Mouse (Mus musculus): ENCODE results near the gene Tmem18. TPM values are rescaled to one million over a fixed set of nuclear protein-coding genes. Genes with fewer than 3 reads are reported as not detected.

Gene Tmem18
- 10 to 100 TPM; 10.1 to 11.1 TPM for total RNA-seq (2021)

DNA sequence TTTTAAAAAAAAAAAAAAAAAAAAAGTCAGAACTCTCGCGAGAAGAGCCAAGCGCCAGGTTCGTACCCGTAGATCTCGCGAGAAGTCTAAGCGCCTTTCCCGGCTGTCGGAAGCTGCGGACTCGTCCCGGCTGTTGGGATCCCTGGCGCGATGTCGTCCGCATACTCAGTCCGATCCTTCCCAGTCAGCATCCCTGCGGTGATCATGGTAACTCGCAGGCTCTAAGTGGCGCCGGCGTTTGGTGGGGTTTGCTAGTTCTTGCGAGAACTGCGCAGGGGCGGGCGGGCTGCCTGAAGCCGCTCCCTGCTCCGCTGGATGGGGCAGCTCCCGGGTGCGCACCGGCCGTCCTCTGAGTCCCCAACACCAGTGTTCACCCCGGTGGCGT is at the start of gene Tmem18:
Gene Tmem18, plus strand, starts transcription at position 71 of the 385 bp plus-strand sequence.
- DNase-seq = peak; percentile 88 to 90
- intact Hi-C loops (cut with DNase I) = loop anchor here (5.0 to 10.0 kb wide), 2 partner anchors 677 to 910 kb away; partner anchors contain the start of gene Cbll1

DNA sequence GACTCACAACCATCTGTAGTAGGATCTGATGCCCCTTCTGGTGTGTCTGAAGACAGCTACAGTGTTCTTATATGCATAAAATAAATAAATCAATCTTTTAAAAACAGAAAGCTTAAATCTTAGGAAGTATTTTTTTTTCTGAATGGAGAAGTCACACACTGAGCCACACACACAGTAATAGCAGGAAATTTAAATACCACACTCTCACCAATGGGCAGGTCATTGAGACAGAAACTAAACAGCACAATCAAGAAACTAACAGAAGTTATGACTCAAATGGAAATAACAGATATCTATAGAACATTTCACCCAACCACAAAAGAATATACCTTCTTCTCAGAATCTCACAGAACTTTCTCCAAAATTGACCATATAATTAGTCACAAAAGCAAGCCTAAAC is 26.9 kb upstream of the Tmem18 start:
- no peak for DNase-seq

DNA sequence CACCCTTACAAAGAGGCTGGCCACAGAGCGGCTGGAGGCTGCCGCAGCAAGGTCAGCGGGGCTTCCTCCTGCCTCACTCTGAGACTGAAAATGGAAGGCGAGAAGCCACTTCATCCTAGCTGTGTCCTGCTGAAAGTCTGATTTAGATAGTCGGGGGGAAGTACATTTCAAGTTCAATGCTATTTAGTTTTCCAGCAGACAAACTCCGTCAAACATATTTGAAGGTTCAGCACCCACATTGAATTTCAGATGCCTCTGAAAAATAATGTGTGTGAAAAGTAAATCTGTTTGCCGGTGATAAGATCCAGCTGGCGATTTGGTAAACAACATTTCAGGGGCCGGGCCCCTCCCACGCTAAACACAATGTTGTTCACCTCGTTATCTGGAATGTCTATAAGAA is 22.8 kb upstream of the Tmem18 start:
- intact Hi-C loops (cut with DNase I) = no loop called here
- no peak for DNase-seq

More for the DNA sequence above, 26.9 kb upstream of the Tmem18 start:
- intact Hi-C loops (cut with DNase I) = no loop called here

DNA sequence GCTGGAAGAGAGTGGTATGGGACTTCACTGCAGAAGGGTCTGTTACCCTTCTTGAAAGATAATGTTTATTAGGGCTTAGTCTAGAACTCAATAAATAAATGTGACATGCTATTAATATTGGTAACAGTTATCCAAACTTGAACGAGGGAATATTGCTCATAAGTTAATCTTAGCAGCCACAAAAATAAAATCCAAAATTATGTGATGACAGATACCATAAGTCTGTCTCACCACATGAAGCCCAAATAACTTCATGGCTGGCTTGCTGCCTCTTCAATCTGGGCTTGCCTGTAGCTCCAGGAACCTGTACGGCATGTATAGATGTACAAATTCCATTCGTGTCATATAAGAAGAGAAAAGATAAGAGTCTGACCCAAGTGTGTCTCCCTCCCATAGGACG is 12.2 kb upstream of the Tmem18 start:
- intact Hi-C loops (cut with DNase I) = no loop called here
- no peak for DNase-seq

DNA sequence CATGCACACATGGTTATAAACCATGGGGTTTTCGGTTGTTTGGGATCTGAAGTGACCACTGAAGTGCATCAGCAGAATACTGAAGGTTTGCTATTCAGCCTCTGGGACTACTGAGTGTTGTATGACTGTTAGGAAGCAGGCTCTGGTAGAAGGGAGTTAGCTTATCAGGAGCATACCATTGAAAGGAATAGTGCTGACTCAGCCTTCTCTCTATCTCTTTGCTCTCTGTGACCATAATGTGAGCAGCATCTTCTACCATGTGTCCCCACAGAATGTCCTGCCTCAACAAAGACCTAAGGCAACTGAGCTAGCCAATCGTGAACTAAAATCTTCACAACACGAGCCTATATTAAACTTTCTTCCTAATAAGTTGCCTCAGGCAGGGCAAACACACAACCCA is 8.3 kb upstream of the Tmem18 start:
- DNase-seq = no peak
- intact Hi-C loops (cut with DNase I) = loop anchor here (5.0 kb wide), 2 partner anchors 124 to 374 kb away; no protein-coding TSS in a partner anchor

DNA sequence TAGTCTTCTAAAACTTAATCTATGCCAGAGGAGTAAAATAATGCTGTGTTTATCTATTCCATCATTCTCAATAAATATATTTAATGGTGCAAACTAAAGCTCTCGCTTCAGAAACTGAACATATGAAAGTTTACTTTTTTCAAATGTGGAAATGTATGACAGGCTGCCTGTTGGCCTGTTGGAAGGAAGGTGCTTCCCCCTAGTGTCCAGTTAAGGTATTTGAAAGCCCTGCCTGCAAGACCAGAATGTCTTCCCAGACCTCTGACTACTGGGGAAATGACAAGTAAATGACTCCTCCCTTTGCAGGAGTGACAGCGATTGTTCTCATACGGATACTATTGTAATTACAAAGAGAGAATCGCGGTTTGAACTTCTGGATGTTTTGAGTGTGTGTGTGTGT is 6.2 kb upstream of the Tmem18 start:
- peak; percentile 78 to 85 for DNase-seq
- intact Hi-C loops (cut with DNase I) = loop anchor here (1.0 to 5.0 kb wide), 4 partner anchors 126 to 527 kb away; no protein-coding TSS in a partner anchor

DNA sequence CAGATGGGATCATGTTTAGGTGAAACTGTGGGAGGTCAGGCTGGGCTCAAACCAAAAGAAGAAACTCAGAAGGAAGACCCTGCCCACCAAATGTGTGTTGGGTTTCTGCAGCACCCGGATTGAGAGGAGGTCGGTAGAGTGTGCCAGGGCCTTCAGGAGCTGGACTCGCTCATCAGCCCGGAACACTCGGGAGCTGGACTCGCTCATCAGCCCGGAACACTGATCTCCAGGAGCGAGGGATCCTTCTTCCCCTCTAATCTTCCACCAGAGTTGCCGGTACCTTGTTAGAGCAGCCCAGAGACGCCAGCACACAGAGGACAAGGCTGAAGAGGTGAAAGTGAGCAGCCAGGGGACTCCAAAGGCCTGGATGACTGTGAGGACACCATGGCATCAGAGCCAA is 2.9 kb upstream of the Tmem18 start:
- DNase-seq = no peak
- intact Hi-C loops (cut with DNase I) = loop anchor here (2.0 to 10.0 kb wide), 3 partner anchors 210 to 914 kb away; partner anchors contain the start of gene Cbll1

DNA sequence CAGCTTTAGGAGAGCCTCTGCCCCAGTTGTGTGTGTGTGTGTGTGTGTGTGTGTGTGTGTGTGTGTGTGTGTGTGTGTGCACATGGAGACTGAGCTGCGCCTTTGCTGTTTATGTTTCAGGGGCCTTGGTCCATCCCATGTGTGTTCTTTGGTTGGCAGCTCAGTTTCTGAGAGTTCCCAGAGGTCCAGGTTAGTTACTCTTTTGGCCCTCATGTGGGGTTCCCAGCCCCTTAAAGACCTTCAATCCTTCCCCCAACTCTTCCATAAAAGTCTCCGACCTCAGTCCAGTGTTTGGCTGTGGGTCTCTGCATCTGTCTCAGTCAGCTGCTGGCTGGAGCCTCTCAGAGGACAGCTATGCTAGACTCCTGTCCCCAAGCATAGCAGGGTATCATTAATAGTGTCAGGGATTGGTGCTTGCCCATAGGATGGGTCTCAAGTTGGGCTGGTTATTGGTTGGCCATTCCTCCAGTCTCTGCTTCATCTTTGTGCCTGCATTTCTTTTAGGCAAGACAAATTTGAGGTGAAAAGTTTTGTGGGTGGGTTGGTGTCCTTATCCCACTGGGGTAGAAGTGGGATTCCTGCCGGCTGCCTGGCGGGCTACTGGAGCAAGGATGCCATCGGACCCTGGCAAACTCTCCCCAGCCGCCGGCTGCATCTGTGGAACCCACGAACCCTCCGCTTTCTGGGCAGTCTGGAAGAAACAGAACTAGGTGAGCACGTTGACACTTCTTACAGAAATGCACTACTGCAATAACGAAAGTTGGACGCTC is 455 bp upstream of the Tmem18 start:
- intact Hi-C loops (cut with DNase I) = loop anchor here (5.0 to 10.0 kb wide), 2 partner anchors 676 to 911 kb away; partner anchors contain the start of gene Cbll1

DNA sequence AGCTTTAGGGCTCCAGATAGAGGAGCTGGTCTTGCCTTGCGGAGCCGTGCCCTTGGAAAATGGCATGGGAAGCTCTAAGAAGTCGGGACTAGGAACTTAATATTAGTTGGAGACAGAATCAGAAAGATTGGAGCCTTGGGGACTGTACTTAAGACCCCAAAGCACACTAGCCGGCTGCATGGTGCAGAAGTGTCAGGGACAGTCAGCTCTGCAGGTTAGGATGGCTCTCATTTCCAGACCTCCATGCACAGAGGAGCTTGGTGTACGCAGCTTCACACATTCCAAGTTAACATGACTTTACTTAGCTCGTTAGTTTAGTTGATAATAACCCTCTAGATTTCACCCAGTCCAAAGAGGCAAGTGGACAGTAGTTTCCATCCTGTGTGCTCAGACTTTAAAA is 637 bp downstream of the Tmem18 start:
- intact Hi-C loops (cut with DNase I) = loop anchor here (5.0 to 10.0 kb wide), 2 partner anchors 678 to 910 kb away; partner anchors contain the start of gene Cbll1
- DNase-seq = no peak

More for the DNA sequence above, 455 bp upstream of the Tmem18 start:
- no peak for DNase-seq

DNA sequence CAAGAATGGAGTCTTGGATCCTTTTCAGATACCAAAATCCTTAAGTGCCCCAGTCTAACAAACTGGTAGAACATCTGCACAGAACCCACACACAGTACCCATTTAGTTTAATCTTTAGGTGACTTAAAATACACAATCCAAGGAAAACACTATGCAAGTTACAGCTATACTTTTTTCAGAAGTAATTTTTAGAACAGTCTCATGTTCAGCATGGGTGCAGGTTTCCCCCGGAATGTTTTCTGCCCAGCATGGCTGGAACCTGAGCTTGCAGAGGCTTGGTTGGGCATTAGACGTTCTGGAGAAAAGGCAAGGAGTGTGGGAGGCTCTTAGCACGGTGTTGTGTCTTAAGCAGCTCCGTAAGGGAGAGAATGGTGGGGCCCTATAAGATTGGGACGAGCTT is 7.6 kb downstream of the Tmem18 start:
- intact Hi-C loops (cut with DNase I) = no loop called here
- no peak for DNase-seq

DNA sequence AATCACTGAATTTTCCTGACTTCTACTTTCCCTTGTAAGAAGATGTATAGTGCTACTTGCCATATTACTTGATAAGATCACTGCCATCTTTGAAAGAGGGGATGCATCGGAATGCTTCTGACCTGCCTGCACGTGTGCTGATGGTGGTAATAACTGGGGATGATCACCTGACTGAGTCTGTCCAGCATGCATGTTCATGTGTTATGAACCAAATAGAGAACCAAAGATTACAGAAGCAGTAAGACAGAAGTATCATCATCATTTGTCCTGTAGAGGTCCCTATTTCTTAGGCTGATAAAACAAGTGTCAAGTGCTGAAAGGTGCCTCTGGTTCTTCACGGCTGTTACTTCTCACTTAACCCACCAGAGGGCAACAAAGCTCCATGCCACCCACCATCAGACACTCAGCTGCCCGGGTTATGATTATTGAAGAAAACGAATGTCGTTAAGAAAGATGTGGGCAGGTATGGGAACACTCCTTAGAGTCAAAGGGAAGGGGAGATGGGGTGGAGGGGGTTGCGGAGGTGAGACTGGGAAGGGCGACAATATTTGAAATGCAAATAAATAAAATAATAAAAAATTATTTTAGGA is 12.7 kb downstream of the Tmem18 start:
- intact Hi-C loops (cut with DNase I) = loop anchor here (1.0 kb wide), 2 partner anchors 293 to 408 kb away; no protein-coding TSS in a partner anchor
- DNase-seq = peak; percentile 55 to 69

DNA sequence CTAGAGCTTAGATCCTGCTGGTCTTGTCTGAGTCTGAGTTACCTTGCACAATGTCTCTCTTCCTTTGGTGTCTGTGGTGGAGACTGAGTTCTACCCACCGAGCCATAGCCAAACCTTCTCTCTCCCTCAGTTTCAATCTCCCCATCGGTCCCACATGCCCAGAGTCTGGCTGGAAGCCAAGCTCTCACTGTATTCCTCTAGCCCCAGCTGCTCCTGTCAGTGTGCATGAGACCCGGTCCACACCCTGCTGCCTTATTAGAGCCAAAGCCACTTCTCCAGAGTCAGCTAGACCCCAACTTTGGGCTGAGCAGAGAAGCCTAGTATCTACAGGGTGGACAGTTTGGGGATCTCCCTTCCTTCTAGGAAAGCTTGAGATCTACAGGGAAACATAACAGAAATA is 14.7 kb downstream of the Tmem18 start:
- DNase-seq = no peak
- intact Hi-C loops (cut with DNase I) = no loop called here

DNA sequence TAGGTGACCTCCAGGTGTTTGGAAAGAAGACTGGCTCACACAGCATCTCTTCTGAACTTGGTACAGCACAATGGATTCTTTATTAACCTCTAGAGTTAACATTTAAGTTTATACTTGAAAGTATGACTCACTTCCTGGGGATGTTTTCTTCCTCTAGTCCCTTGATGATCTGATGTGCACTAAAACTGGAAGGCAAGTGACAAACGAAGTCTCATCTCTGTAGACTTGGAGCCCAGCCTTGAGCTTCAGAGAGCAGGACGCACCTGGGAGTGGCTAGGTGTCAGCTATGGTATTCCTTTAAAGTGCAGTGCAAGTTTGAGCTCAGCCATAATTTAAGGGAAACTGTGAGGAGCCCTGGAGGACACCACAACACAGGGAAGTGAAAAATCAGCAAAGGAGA is 15.2 kb downstream of the Tmem18 start:
- no peak for DNase-seq
- intact Hi-C loops (cut with DNase I) = no loop called here

DNA sequence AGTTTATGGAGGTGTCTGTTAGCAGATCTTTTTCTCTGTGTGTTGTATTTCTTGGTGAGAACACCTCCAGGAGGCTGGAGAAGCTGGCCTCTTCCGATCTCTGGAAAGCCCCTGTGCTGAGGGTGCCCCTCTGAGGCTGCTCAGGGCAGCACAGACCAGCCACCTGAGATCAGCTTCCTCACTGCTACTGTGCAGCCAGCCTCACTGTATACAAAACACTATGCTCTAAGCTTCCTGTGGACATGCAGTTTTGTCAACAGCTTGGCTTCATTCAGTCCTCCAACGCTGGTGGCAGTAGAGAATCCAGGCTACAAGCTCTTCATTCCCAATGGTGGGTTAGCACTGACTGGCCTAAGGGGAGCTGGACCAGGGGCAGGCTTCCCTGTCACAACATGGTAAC is 15.8 kb downstream of the Tmem18 start:
- no peak for DNase-seq
- intact Hi-C loops (cut with DNase I) = no loop called here

DNA sequence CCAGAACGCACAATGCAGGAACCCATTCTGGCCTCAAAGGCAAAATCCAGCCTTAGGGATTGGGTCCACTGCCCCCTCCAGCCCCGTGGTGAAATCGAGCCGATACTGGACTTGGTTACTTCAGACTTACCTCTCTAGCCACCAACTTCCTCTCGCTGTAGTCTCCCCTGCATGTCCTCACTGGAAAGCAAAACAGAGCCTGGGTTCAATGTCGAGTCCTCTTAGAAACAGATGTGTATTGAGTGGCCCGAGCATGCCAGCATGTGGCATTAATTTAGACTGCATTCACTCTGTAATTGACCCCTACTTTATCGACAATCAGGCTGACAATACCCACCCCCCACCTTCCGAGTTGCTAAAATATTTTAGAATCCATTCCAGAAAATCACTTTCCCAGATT is 19.8 kb downstream of the Tmem18 start:
- intact Hi-C loops (cut with DNase I) = no loop called here

DNA sequence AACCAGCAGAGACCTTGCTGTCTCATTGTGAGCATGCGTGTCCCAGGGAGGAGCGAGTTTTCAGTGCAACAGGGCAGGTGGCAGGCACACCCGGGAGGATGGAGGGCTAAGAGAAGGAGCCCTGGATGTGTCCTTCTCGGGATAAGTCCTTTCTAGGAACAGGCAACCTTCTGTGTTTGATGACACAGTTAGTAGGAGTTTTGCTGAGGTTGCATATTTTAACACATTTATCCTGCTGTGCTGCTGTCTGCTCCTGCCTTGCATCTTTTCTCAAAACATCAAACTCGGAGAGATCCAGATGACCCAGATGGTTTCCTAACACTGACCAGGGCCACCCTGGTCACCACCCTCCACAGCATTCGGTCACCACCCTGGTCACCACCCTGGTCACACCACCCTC is 20.6 kb downstream of the Tmem18 start:
- DNase-seq = no peak
- intact Hi-C loops (cut with DNase I) = no loop called here

More for the DNA sequence above, 19.8 kb downstream of the Tmem18 start:
- no peak for DNase-seq

DNA sequence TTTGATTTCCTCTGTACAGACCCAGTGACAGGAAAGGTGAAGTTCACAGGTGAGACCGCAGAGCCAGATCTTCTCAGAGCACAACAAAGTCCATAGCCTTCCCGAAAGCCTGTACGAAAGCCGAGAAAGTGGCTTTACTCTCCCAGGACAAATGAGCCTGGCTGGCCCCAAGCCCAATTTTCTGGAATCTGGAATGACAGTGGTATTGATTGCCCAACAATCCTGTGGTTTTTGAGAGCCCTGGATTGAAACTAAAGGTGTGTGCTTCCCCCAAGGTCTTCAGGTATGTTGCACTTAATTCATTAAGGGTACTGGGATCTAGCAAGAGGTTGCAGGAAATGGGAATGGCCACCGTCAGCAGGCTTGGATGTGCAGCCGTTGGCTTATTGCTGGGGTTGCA is 21.7 kb downstream of the Tmem18 start:
- intact Hi-C loops (cut with DNase I) = no loop called here
- DNase-seq = no peak

DNA sequence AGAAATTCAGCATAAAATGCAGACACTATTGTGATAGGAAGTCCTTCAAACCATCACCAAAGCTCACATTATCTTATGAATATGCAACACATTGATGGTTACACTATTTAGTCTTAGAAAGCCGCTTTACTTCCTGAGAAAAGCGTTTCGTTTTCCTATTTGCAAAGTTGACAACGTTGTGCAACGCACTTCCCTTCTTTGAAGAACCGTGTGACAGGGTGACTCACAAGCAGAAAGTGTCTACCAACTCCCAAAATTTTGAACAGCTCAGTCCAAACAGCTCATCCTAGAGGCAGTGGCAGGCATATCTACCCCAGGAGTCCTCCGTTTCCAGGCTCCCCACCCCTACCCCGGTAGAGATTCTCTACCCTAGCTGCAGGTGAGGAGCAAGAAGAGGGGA is 22.5 kb downstream of the Tmem18 start:
- DNase-seq = no peak
- intact Hi-C loops (cut with DNase I) = no loop called here

DNA sequence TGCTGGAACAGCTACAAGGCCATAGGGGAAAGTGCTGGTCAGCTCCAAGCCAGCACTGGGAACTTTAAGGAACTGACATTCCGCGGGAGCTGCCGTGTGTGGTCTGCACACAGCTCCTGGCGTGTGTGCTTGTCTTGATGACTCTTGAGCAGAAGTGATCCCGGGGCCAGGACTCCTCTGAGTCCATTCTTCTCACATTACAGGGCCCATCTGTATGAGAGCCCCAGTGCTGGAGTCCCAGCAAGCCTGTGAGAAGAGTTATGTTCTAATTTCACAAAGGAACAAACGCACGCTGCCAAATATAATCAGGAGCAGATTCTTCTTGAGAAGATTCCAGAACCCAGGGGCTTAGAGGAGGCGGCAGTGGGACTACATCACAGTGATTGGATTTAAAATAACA is 34.2 kb downstream of the Tmem18 start:
- DNase-seq = no peak
- intact Hi-C loops (cut with DNase I) = no loop called here

DNA sequence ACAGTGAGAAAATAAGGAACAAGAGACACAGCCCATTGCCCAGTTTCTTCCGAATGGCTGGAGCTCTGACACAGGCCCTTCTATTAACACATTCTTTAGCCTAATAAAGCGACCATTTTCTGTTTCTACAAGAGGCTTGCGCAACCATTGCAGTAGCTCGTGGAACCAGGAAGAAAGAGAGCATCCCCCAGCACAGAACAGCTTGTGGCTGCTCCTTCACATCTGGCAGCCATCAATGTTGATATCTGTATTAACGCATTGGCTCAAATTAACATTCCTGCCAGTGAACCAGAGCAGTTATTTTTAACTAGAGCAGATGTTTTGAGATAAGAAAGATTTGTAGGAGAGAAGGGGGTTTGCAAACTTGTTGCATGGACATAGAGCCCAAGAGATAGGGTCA is 44.2 kb downstream of the Tmem18 start:
- intact Hi-C loops (cut with DNase I) = no loop called here

DNA sequence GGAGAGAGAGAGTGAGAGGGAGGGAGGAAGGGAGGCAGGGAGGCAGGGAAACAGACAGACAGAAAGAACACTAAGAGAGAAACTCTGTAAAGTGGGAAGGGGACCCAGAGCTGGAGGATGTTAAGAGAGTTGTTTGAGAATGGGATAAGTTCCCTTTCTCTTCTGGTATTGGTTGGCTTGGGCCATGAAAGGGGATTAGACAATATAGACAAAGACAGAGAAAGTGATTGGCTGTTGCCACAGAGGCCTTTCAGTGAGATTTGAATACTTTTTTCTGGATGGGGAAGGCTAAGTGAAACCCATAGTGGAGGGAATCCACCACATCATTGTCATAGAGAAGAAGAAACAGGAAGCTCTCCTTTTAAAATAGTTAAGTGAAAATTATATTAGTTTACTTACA is 50.3 kb downstream of the Tmem18 start:
- intact Hi-C loops (cut with DNase I) = no loop called here
- DNase-seq = no peak

More for the DNA sequence above, 44.2 kb downstream of the Tmem18 start:
- no peak for DNase-seq
